Mouse (Mus musculus) CH12.LX (cell line): ENCODE measurements around the gene Ctrb1.

Experiments
- CTCF ChIP-seq, 2 experiments: IDR thresholded peaks in 1 of 2; conservative IDR thresholded peaks in 1 of 2; 2 replicates each; pipeline ENCODE4 v1.5.1; 2011 to 2012; ENCODE audit warnings: low read depth in 2 of 2, low read length in 2 of 2, improper control_type of control experiment in 1 of 2, inconsistent platforms in 1 of 2, mild to moderate bottlenecking in 1 of 2, moderate library complexity in 1 of 2
- MAX ChIP-seq: IDR thresholded peaks from 2 replicates; pipeline ENCODE4 v1.6.1; 2011; ENCODE audit warnings: low read length, improper control_type of control experiment
- NRF1 ChIP-seq: IDR thresholded peaks from 2 replicates; pipeline ENCODE4 v1.6.1; 2014; ENCODE audit warnings: low read depth, mild to moderate bottlenecking, inconsistent platforms, low read length, improper control_type of control experiment, moderate library complexity
- PAX5 ChIP-seq: IDR thresholded peaks from 2 replicates; pipeline ENCODE4 v1.6.1; 2012; ENCODE audit warnings: low read length, inconsistent platforms, mixed read lengths
- POLR2A ChIP-seq: IDR thresholded peaks from 2 replicates; pipeline ENCODE4 v1.6.1; 2011; ENCODE audit warnings: low read depth, mild to moderate bottlenecking, improper control_type of control experiment, low read length
- RAD21 ChIP-seq: IDR thresholded peaks from 2 replicates; pipeline ENCODE4 v1.6.1; 2011; ENCODE audit warnings: low read depth, mild to moderate bottlenecking, low read length, improper control_type of control experiment, moderate library complexity

DNA sequence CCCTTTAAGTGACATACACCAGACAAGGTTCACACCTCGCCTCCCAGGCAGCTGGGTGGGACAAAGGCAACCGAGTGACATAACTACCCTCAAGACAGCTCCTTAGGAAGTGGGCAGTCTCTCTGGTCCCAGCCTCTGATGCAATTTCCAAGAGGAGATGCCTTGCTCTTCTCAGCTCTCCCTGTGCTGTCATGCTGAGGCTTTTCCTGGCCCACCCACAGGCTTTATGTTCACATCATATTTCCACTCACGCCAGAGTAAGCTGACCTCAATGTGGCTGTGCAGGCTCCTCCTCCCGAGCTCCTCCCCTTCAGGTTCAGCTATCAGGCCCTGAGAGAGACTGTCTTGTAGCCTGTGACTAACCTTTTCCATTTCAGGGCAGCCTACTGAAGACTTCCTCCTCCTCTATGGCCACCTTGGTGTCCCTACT is 29.3 kb upstream of the Ctrb1 start:
- TF ChIP-seq MAX (no peak), PAX5 (no peak), RAD21 (no peak), NRF1 (no peak), POLR2A (no peak), CTCF (conservative IDR thresholded peaks at IDR 0.05 in 1 of 2, IDR thresholded peaks at IDR 0.05 in 1 of 2; ENCODE audit: low read depth in 2 of 2, low read length in 2 of 2) (no peak)
